Mouse (Mus musculus) small intestine, adult 2 months (tissue): Measurements from ENCODE around the gene Grm4.

Experiments
- CTCF ChIP-seq: fragments of 200-500 bp; IDR thresholded peaks from 2 replicates; pipeline ENCODE4 v1.5.1; 2012; ENCODE audit warnings: low read depth, mild to moderate bottlenecking, control low read depth, inconsistent platforms, low read length, moderate library complexity, mixed read lengths; ENCODE audit not compliant: insufficient replicate concordance, insufficient read length; ENCODE audit errors: extremely low read depth
- POLR2A ChIP-seq: fragments of 200-500 bp; IDR thresholded peaks from 2 replicates; pipeline ENCODE4 v1.6.1; 2012; ENCODE audit warnings: low read depth, mild to moderate bottlenecking, control low read depth, inconsistent platforms, low read length, moderate library complexity

DNA sequence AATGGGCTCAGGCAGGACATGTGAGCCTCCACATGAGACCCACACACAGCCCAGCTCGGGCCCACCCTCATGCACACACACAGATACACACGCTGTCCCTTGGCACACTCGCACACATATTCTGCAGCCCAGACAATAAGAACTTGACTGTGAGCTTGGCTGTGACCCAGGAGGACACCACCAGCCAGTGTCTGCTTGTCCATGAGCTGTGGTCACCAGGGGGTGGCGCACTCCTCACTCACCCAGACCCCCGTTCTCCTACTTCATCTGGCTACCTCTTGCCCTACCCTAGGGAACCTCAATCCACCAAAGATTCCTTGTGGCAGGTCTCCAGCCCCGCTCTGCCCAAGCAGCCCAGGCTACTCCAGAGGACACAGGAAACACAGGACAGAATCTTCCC lies 72.5 kb downstream of the Grm4 start:
- no peak for TF ChIP-seq POLR2A
- no peak for TF ChIP-seq CTCF
